Mouse (Mus musculus) cerebellum, postnatal 4 days (tissue): ENCODE measurements at regions not wholly inside any gene's neighbourhood (a gene's known extent, or its start where the extent isn't known, plus 50 kb on each side); places are given as distances from the start of the nearest gene placed in this dataset.

Experiments used
- DNase-seq, 2 experiments: peaks; one replicate each; pipeline ENCODE4 v3.0.0; 2022; ENCODE audit warnings: low spot score in 2 of 2, mixed read lengths in 1 of 2

DNA sequence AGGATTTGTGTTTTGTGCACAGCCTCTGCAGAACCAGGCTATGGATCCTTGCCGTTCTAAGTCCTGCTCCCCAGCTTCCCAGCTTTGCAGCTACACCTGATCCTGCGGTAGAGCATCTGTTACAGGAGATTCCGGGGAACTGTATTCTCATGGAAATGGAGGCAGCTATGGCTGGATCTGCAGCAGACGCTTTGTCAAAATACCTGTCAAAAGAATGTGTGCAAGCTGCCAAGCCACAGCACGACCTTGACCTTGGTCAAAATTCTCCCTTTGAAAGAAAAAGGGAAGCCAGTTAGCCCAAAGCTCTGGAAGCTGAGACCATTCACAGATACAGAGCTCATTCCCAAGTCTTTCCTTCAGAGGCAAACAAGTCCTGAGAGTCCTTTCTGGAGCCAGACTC is 255.3 kb downstream of the Med13l start:
- DNase-seq, result no peak

DNA sequence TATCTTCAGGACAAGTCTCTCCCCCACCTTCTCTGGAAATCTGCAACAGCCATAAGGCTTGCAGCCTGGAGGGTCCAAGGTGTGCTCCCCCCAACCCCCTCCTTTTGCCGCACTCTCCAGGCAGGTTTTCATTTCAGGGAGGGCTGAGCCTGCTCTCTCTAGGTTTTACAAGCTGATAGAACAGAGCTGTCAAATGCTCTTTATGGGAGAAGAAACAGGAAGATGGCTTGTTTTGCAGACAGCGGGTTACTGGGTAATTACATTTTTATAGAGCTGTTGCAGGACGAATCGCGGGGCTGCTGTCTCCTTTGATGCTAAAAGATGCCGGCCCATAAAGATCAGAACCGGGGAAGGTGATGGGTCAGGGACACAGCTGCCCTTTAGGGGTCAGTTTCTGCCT is 257.8 kb downstream of the Med13l start:
- DNase-seq, result no peak

DNA sequence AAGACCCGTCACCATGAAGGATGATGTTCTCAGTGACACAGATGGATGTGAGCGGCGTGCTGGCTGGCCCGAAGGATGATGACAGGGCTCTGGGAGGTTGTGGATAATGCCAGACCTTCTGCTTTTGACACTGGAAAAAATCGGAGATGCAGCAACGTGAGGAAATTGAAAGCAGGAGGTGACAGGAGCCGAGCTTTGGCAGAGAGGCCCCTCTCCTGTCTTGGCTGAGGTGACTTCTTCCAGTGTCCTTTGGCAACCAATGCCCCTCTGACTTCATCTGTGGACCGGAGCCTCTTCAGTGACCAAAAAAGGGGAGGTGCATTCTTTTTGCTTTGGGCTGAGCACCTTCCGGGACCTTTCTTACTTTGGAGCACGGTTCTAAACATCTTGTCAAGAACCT is 264.3 kb downstream of the Med13l start:
- no peak for DNase-seq

DNA sequence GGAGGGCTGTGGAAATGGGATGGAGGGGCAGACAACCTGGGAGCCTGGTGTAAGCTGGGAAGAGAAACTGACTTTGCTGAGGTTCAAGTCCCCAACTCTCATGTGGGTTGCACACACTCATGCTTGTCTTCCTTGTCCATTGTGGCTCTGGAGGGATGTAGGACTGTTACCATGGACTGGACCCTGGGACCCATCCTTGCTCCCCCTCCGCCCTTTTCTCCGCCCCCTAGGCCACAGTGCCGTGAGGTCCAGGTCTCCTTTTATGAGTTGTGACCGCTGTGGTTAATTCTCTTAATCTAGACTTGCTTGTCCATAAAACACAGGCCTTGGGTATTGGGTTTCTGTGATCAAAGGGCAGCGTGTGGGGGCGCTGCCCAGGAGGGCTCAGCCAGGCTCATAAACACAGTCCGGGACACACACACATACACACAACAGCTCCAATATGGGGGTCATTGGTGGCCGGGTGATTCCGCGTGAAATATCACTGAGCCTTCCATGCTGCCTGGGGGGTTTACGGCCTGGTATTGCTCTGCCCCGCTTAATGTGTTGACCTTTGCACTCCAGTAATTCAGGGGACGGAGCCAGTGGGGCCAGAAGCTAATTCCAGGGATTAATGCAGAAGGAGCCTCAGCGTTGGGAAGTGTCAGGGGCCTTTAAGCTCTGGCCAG is 268.7 kb downstream of the Med13l start:
- DNase-seq, result no peak

DNA sequence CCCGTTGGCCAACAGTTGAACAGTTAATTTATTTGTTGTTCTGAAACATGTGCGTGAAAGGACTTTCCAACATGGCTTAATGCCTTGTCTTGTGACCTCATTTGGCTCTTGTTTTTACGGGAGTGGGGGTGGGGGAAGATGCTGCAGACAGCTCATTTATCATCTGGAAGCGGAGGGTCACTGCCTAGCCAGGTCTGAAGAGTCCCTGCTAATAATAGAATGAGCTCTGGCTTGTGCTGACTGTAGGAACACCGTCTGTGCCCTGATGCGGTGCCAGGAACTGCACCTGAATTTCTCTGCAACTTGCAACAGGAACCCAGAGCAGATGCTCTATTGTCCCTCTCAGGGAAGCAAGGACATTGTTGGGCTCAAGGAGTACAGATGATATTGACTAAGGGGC is 272.2 kb downstream of the Med13l start:
- no peak for DNase-seq

DNA sequence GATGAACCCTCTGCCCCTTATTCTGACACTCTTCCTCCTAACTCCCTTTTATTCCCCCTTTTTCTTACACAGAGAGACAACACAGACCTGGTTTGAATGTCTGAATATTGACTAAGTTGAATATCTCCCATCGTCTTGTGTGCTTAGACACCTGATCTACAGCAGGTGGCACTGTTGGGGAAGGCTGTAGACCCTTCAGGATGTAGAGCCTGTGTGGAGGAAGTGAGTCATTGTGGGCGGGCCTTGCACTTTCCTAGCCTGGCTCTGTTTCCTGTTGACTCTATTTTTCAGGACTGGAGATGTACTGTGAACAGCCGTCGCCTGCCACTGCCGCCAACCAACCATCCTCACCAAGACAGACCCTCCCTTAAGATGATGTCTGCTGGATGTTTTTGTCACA is 273.6 kb downstream of the Med13l start:
- no peak for DNase-seq

DNA sequence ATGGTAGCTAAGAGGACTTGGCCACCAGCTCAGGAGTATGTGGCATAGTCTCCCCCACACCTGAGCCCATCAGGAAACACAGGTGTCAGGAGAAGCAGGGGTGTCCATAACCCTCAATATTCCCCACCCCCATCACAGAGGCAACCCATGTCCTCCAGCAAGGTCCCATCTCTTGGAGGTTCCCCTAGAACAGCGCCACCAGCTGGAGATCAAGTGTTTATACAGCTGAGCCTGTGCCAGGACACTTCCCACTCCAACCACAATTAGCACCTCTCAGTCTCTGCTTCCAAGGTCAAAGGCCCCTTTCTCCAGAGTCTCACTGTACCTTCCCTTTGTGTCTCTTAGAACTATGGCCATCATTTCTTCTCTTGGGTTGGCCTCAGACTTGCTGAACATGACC is 276.5 kb downstream of the Med13l start:
- DNase-seq, result no peak

DNA sequence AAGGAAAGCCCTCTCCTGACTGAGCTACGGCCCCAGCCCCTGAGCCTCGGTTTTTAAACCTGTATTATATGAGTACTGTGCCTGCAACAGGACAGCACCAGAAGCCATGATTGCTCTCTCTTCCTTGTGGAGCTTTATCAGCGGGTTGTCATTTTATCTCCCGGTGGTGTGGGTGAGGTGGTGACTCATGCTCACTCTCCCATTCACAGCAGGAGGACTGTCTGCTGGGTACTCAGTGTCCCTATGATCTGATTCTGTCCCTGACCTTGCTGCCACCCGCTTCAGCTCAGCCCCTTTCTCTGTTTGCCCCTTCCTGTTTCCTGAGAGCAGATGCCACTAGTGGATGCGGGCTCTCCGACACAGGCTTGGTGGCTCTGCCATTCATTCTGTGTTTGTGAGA is 277.9 kb downstream of the Med13l start:
- DNase-seq, result no peak

DNA sequence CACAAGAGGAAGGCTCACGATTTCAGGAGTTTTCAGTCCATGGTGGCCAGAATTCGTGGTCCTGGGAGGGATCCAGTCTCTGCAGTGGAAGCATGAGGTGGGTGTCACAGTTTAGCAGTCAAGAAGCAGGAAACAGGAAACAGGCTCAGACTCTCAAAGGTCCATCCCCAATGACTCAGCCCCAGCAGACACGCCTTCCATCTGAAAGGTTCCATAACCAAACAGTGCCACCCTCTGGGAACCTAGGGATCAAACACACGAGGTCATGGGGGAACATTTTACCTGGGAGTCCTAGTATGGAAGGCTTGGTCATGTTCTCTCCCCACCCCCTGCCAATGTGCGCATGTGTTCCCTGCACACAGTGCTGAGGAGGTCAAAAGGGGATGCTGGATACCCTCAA is 279.4 kb downstream of the Med13l start:
- DNase-seq, result no peak

DNA sequence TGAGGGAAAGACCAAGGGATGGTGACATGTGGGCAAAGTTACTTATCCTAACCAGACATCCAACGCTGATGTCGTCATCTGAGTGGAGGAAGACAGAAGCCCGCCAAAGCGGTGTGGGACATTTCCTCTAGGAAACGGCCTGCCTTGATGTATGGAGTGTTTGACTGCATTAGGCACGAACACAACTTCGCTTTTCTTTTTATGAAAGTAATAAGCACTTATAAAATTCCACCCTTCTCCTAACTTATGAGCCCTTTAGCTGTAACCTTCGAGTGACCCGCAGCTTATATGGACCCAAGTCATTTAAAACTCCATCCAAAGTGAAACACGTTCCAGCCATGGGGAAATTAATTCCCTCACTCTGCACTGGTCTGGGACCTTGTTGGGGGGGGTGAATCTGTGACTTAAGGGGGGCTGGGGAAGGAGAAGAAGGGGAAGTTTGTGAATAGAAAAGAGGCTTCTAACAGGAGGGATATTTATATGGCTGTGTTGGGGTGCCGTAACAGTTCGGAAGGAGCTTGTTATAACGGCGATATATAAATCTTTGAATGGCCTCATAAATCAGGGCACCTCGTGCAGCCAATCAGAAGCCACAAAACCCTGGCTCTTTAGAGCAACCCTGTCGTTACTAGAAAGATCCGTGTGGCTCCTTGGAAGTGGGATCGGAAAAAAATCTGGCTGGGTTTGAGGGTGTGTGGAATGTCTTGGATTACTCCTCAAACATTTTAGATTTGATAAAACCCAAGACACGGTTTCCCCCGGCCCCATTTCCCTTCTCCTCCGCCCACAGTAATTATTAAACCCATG is 280.9 kb downstream of the Med13l start:
- no peak for DNase-seq

DNA sequence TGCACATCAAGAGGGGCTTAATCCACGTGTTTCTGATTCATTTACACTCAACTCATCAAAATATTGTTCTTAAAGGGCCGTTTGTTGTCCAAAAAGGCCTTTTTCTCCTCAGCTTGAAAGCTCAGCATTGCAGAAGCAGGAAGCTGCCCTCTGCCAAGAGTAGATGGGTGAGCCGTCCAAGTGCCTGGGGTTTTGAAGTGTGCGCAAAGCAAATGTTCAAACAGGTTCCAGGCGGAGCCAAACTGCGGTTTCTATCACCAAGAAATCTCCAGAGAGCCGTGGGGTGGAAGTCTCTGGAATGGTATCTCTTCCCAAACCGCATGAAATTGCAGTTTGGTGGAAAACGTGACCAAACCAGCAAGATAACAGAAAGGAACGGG is 281.5 kb downstream of the Med13l start:
- DNase-seq, result no peak

DNA sequence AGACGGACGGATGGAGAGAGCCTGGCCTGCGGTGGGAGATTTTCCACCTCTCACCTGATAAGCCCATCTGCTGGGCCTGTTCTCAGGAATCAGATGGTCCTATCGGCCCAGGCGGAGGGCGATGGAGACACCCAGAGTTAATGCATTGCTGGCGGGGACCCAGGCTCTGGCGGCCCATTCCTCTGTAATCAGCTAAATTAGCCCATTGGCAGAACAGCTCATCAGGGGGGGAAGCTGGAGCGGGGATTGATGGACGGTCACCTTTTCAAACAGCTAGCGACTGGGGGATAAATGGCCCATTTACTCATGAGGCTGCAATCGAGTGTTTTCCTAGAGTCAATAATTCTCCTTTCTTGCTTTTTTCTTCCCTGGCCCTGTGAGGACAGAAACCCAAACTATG is 296.5 kb downstream of the Med13l start:
- DNase-seq, result no peak

DNA sequence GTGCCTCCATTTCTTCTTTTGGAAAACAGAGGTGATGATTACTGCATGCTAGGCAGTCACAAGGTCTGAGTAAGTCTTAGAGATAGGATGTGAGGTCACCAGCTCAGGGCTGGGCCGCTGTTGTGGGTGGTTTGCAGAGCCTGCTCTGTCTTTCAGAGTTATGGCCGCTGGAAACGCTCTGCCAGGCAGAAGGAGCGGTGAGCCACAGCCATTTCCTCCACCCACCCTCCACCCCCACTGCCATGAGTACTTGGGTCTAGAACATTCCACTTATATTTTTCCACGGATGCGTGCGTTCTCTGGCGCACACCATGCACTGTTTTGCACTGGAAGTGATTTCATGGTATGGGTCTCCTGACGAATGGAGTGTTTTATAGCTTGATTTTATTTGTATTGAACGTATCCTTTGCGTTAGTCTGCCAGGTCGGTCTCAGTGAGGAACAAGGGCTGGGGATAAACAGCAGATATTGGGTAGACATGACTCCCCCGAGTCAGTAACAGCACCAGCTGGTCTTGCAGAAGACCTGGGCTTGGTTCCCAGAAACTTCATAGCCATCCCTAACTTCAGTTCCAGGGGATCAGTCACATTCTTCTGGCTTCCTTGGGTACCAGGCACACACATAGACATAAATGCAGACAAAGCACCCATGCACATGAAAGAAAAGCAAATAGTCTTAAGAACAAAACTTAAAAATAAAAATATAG is 300.8 kb downstream of the Med13l start:
- no peak for DNase-seq

DNA sequence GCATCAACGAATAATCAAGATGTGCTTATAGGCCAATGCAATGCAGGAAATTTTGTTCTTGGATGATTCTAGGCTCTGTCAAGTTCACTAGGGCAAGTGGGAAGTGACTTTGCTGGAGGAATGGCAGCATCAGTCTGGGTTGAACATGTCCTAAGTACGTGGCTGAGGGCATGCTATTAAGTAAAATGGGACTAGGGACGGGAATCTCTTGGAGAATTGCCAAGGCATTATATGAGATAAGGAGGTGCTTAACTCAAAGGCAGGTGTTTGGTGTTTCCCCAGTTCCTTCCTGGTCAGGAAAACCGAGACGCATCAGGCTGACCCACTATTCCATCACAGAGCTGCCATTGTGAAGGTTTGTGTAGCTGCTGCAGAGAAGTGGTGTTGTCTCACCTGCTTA is 307.0 kb downstream of the Med13l start:
- DNase-seq, result no peak

DNA sequence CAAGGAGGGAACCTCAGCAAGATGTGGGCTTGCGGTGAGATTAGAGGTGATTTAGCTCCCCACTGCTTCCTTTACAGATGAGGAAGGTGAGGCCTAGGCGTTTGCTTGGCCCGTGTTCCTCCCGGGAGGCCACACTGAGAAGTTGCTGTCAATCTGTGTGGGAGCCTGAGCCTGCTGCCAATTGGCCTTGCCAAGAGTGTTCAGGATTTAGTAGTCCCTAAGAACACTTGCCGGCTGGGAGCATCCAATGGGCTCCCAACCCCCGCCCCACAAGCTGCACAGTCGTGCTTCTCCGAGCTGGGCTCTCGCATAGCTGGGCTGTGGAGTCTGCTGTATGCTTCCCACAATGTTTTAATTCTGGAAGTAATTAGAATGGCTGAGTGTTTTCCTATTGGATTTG is 308.9 kb downstream of the Med13l start:
- DNase-seq, result no peak

DNA sequence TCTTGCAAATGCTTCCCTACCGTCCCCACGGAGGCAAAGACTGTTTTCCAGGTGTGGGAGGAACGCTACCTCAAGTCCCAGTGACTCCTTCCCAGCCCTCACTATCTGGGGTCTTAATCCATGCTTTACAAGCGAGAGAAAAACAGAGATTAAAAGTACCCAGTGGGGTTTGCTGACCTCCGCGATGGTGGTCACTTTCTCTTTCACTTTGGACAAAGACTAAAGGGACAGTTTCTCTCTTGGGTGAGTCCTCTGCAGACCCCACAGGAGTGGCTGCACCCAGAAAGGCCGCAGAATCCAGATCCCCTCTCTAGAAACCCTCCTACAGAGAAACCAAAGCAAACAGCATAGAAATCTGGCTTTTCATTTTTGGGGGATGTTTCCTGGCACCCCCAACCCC is 313.4 kb downstream of the Med13l start:
- no peak for DNase-seq

DNA sequence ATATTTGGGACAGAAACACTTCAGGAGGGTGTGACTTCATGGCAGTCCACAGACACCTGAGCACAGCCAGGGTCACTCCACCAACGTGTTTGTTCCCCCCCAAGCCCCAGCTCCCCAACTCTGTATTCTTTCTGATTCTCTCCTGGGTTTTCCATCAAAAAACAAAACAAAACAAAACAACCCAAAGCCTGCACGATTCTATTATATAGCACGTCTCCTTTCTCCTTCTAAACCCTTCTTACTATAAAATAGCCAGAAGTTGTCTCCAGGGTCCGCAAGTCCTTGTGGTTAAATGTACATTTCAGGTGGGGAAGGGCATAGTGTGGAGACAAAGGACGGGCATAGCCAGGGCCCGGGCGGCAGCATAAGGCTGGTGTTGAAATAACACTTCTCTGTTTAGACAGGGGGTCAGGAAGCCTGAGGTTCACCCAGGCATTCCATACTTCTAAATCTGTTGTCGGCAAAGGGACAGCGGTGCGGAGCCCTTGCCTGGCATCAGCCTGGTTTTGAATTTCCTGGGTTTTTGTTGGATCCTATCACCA is 314.7 kb downstream of the Med13l start:
- no peak for DNase-seq

DNA sequence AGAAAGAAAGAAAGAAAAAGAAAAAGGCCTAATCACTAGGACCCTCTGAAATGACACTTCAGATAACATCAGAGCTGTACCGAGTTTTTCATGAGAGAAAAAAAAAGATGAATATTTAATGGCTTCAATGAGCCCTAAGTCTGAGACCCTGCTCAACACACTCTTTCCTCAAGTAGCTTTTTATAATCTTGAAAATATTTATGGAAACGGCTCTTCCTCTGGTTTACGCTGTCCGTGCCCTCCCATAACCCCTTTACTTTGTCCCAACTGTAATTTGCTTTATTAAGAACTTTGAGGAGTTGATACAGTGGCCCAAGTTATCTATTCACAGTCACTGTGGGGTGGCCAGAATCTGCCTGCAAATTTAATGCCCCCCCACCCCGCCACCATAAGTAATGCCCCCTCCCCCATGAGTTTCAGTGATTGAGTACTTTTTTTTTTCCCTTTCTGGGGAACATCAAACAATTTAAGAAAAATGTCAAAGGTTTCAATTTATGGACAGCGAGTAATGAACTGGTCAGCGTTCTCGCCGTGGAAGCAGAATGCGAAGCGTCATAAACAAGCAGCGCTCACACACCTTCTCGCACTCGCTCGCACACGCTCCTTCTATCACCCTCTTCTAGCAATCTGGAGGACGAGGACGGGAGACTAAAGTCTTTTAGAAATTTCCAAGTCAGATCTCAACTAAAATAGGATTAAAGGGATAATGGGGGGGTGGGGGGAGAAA is 316.3 kb downstream of the Med13l start:
- DNase-seq, result no peak

DNA sequence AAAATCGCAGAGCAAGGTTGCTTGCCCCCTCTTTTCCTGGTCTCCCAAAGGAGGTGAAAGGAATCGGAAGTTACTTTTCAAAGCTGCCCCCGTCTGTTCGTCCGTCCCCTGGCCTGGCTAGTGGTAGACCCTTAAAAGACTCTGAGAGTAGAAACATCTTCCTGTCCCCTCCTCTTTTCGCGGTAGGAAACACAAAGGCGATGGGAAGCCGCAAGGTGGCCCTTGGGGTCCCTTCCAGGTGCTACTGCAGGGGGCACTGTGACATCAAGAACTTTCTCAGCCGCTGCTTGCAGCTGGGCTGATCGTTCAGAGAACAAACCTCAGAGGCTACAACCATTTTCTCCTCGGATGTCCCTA is 316.8 kb downstream of the Med13l start:
- peak in 1 of 2 experiments; percentile 31 for DNase-seq

DNA sequence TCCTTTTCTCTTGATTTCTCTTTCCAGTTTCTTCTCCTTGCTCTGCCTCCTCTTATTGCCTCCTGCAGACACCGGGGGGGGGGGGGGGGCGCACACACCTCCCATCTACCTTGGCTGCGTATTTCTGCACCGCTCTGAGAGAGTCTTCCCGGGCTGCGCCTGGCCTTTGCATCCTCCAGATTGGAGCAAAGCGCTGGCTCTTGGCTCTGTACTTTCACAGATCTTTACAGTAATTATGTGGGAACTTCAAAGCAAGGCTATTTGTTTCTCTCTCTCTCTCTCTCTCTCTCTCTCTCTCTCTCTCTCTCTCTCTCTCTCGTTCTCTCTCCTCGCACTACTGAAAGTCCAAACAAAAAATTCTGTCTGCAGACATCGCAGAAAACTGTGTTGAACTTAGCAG is 317.4 kb downstream of the Med13l start:
- DNase-seq, result no peak

DNA sequence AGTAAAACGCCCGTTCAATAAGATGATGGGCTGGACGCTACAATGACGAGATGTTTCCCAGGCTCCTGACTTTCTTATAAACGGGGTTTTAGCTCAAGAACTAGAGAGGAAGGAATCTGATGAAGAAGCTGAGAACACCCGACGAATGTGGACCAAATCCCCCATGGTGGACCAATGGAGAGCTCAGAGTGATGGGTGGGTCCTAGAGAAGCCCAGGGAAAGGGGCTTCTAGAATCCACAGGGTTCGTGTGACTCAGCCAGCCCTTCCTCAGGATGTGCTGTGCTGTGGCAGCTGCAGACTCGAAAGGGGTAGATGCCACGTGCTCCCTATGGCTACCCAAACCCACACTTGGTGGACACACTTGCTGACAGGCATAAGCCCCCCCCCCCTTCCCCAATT is 318.2 kb downstream of the Med13l start:
- no peak for DNase-seq

DNA sequence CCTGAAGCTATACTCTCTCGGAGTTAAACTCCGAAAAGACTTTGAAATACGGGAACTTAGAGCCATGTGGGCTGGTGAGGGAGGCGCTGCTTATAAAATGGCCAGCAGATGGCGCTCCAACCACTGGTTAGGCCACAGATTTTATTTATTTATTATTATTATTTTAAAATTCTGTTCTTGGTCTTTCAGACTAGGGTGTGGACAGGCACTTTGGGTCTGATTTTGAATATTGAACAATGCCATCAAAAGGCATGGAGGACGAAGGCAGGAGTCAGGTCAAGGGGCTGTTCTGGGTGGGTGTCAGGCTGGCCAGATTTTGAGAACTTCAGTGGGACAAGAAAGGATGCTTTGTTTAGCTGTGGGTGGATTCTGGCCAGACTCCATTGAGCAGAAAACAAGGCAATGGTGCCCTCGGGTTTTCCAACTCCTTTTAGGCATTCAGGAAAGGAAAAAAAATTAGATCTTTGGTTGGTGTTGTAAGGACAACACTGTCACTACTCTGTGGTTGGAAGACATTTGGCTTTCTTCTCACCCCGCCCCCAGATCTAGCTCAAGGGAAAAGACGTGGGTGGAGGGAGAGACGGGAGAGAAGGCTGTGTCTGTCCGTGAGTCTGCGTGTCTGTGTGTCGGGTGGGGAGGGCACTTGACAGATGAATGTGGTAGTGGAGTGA is 319.5 kb downstream of the Med13l start:
- peak; percentile 49 to 75 for DNase-seq
